Mouse (Mus musculus) small intestine, adult 2 months (tissue): ENCODE results near the gene Ap3m1. TPM values are rescaled to one million over a fixed set of nuclear protein-coding genes. Genes with fewer than 3 reads are reported as not detected.

Source experiments
- H3K27ac ChIP-seq: fragments of 200-500 bp; 2 replicates; pipeline ENCODE4 v1.5.1; 2012; ENCODE audit warnings: low read depth, low read length, control low read depth, inconsistent platforms; ENCODE audit not compliant: insufficient read depth
- H3K27me3 ChIP-seq: fragments of 200-500 bp; 2 replicates; pipeline ENCODE4 v1.6.1; 2012; ENCODE audit warnings: mild to moderate bottlenecking, moderate library complexity, low read length, inconsistent platforms; ENCODE audit not compliant: control insufficient read depth, insufficient read depth
- H3K36me3 ChIP-seq: fragments of 200-500 bp; 2 replicates; pipeline ENCODE4 v1.6.1; 2012; ENCODE audit warnings: mild to moderate bottlenecking, low read length, control low read depth, inconsistent platforms; ENCODE audit not compliant: control insufficient read depth, insufficient read depth
- H3K4me1 ChIP-seq: fragments of 200-500 bp; 2 replicates; pipeline ENCODE4 v1.6.1; 2012; ENCODE audit warnings: low read length, inconsistent platforms, mixed read lengths; ENCODE audit not compliant: control insufficient read depth, insufficient read depth, insufficient read length
- H3K4me3 ChIP-seq: fragments of 200-500 bp; 2 replicates; pipeline ENCODE4 v1.5.1; 2012; ENCODE audit warnings: low read depth, mild to moderate bottlenecking, control low read depth, inconsistent platforms, low read length, moderate library complexity
- CTCF ChIP-seq: fragments of 200-500 bp; IDR thresholded peaks from 2 replicates; pipeline ENCODE4 v1.5.1; 2012; ENCODE audit warnings: low read depth, mild to moderate bottlenecking, control low read depth, inconsistent platforms, low read length, moderate library complexity, mixed read lengths; ENCODE audit not compliant: insufficient replicate concordance, insufficient read length; ENCODE audit errors: extremely low read depth
- POLR2A ChIP-seq: fragments of 200-500 bp; IDR thresholded peaks from 2 replicates; pipeline ENCODE4 v1.6.1; 2012; ENCODE audit warnings: low read depth, mild to moderate bottlenecking, control low read depth, inconsistent platforms, low read length, moderate library complexity
- WGBS: fragments of 180-500 bp; shearing (Covaris S2); methylation state at CpG from one replicate; pipeline ENCODE4 v1.1.7; 2018; 5-methylcytosine and 5-hydroxymethylcytosine counted together
- polyA plus RNA-seq: library from polyadenylated mRNA; depleted of rRNA; stranded (reverse); fragments of >200 nt; gene quantifications from 2 replicates; pipeline ENCODE4 v1.2.3, GENCODE M21; 2012

Ap3m1 gene
- polyA plus RNA-seq, 1 experiment, result 8.8 TPM

DNA sequence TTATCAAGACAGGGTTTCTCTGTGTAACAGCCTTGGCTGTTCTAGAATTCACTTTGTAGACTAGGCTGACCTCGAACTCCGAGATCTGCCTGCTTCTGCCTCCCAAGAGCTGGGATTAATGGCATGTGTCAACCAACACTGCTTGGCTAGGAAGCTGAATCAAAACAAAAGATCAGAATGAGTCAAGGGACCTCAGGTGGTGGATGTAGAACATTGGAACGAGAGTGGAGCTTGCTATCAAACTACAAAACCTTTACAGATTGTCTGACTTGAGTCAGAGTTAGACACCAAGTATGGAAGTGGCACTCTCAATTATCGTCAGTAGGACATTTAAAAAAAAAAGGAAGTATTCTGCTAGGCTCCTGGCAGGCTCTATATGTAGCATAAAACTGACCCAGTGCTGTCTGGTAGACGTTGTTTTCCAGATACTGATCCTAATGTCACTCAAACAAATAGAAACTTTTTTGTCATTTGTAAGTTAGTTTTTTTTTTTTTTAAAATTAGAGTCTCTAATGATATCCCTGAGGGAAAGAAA, 38.4 kb downstream of the Ap3m1 start:
- Histone ChIP-seq H3K27me3 (no peaks in the 10 kb centered on the region), H3K4me3 (no peak overlapping the region), H3K36me3 (peaks cover 36% of the 10 kb centered on the region), H3K27ac (no peak overlapping the region), H3K4me1 (no peaks in the 10 kb centered on the region)
- WGBS, result 81% methylated on average over 5 of the region's 5 CpGs
- TF ChIP-seq POLR2A (no peak), CTCF (no peak)

DNA sequence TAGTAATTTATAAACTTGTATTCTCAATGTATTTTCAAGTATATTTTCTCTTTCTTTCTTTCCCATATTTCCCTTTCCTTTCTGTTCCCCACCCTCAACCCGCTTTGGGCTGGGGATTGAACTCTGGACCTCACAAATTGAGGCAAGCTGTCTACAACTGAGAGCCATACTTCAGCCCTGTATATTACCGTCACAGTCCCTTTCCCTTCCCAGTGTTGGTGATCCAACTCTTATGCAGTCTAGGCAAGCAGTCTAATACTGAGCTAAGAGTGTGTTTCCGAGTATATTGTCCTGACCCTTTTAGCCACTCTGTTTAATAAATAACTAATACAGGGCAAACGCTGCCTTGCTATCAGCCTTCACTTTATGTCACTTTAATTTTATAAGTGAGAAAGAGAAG, 52.7 kb downstream of the Ap3m1 start:
- Histone ChIP-seq H3K4me3 (no peak overlapping the region), H3K36me3 (peaks cover 17% of the 10 kb centered on the region), H3K27me3 (no peaks in the 10 kb centered on the region), H3K27ac (no peak overlapping the region), H3K4me1 (no peaks in the 10 kb centered on the region)
- 27% methylated on average over 4 of the region's 4 CpGs for WGBS
- TF ChIP-seq CTCF, result no peak

DNA sequence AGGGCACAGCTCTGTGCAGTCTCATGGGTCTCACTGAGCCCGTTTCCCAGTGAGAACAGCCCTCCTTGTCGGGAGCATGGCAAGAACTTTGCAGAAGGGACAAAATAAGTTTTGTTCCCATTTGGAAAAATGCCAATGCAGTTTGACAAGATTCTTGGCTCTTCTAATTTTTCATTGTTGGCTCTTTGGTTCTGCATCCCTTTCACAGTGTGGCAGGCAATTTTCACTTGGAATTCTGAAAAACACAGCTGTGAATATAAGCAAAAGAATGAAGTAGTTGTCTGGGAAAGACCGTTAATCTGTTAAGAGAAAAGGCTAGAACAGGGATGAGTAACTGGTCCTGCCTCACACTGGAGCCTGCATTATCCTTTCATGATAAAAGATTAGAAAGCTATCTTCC, 54.8 kb downstream of the Ap3m1 start:
- TF ChIP-seq CTCF (no peak), POLR2A (no peak)
- Histone ChIP-seq H3K27me3 (no peaks in the 10 kb centered on the region), H3K4me1 (no peaks in the 10 kb centered on the region), H3K4me3 (no peak overlapping the region), H3K36me3 (peaks cover 14% of the 10 kb centered on the region; the same call in 1 of the 2 replicates), H3K27ac (no peak overlapping the region)
- 78% methylated on average over 3 of the region's 3 CpGs for WGBS

DNA sequence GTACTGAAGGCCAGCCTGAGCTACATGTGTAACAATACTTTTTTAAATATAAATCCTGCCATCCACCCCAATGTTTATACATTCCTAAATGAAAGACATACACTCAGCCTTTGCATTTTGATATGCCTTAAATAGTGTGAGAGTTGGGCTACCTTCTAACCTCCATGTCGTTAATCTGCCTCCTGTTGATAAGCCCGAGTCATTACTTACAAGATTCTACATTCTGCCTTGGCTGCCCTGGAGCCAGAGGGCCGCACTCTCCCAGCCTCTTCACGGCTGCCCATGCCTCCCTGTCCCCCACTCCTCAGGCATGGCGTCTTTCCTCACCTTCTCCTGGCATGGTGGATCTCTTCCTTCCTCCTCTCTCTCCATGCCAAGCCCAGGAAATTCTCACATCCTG, 55.9 kb downstream of the Ap3m1 start:
- 79% methylated on average over 5 of the region's 5 CpGs for WGBS
- no peaks in the 10 kb centered on the region for H3K27me3 ChIP-seq
- H3K27ac ChIP-seq, result no peak overlapping the region
- no peaks in the 10 kb centered on the region for H3K4me1 ChIP-seq
- TF ChIP-seq CTCF (no peak), POLR2A (no peak)
- H3K4me3 ChIP-seq, result no peak overlapping the region
- H3K36me3 ChIP-seq, result peaks cover 15% of the 10 kb centered on the region; the same call in 1 of the 2 replicates

DNA sequence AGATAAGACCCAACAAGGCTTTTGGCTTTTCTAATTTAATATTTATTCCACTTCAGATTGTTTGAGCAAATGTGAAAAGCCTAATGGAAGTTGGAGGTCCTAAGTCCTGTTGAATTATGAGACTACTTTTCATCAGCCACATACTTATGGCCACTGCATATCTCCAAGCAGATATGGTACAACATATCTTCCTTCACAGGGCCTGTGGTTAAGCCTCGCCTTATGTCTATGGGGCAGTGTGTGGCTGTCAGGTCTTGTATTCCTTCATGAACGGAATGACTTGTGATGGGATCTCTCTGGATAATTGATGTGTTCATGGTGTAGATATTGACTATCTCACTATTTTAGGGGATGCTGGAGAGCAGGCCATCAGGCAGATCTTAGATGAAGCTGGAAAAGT, 56.8 kb downstream of the Ap3m1 start:
- peaks cover 12% of the 10 kb centered on the region; the same call in 1 of the 2 replicates for H3K36me3 ChIP-seq
- 94% methylated on average over 2 of the region's 2 CpGs for WGBS
- no peak overlapping the region for H3K27ac ChIP-seq
- H3K4me3 ChIP-seq, result no peak overlapping the region
- no peaks in the 10 kb centered on the region for H3K27me3 ChIP-seq
- TF ChIP-seq CTCF (no peak), POLR2A (no peak)
- no peaks in the 10 kb centered on the region for H3K4me1 ChIP-seq

DNA sequence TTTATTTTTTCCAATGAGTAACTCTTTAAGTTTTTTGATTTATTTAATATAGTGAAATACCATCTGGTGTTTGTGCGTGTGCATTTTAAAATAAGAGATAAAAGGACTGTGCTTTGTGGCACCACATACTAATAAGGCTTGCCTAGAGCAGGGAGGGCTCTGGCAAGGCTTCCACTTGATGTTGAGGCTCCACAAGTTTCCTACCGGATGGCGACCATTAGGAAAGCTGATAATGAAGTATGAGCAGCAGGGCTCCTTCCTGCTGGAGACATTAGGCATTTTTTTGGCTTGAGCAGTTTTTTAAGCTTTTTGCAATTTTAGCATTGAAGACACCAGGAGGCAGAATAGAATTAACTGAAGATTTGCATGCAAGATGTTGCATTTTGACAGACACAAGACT, 57.8 kb downstream of the Ap3m1 start:
- H3K27ac ChIP-seq, result no peak overlapping the region
- no peaks in the 10 kb centered on the region for H3K4me1 ChIP-seq
- WGBS, result 84% methylated on average over 3 of the region's 3 CpGs
- H3K27me3 ChIP-seq, result no peaks in the 10 kb centered on the region
- TF ChIP-seq POLR2A (no peak), CTCF (no peak)
- no peak overlapping the region for H3K4me3 ChIP-seq
- peaks cover 14% of the 10 kb centered on the region for H3K36me3 ChIP-seq

DNA sequence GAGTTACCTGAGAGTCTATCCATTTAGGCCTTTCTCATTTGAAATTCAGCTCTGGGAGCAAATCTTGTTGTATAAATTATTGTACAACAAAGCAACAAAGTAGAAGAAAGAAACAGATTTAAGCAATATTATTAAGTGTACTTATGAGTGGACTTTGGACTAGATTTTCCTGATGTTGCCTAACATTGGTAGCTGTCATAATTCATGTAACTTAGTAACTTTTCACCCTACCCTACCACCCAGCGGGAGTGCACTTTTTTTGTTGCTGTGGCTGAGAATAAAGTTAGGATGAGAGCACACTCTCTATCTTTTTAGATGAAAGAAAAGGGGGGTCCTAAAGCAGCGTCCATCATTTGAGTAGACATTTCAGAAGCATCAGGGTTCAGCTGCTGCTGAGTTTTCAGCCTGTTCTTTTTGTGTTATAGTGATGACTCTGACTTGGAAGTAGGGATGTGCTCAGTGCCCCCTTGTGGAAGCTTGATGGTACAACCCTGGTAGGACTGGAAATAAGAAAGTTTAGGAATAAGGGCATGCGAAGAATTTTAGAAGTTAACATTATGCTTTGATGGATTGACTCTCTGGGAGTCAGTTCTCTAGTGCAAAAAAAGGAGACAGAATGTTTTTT, 59.1 kb downstream of the Ap3m1 start:
- WGBS, result 34% methylated on average over 3 of the region's 3 CpGs
- Histone ChIP-seq H3K27me3 (no peaks in the 10 kb centered on the region), H3K4me1 (no peaks in the 10 kb centered on the region), H3K4me3 (no peak overlapping the region), H3K27ac (no peak overlapping the region), H3K36me3 (peaks cover 14% of the 10 kb centered on the region)
- TF ChIP-seq CTCF (no peak), POLR2A (no peak)
